Mouse (Mus musculus): ENCODE measurements at regions not wholly inside any gene's neighbourhood (a gene's known extent, or its start where the extent isn't known, plus 50 kb on each side); places are given as distances from the start of the nearest gene placed in this dataset.

GRCm38 (mm10) chr16:47205339-47205738 is 707.0 kb upstream of the Nectin3 start:
- H3K4me3 ChIP-seq = no peak overlapping the region
- no peak for ATAC-seq (ENCODE audit: borderline replicate concordance, extremely low read depth, low FRiP score, low TSS enrichment)
- WGBS = 73% methylated on average over 4 of the region's 4 CpGs
- no peaks in the 10 kb centered on the region for H3K27me3 ChIP-seq
- no peak overlapping the region for H3K27ac ChIP-seq
- no peak overlapping the region for H3K9ac ChIP-seq
- no peaks in the 10 kb centered on the region for H3K36me3 ChIP-seq
- H3K9me3 ChIP-seq = no peaks in the 10 kb centered on the region
- no peak overlapping the region for H3K4me2 ChIP-seq
- no peaks in the 10 kb centered on the region for H3K4me1 ChIP-seq

GRCm38 (mm10) chr16:47204672-47205307 is 706.5 kb upstream of the Nectin3 start:
- H3K36me3 ChIP-seq = no peaks in the 10 kb centered on the region
- H3K9me3 ChIP-seq = no peaks in the 10 kb centered on the region
- H3K9ac ChIP-seq = no peak overlapping the region
- ATAC-seq (ENCODE audit: borderline replicate concordance, extremely low read depth, low FRiP score, low TSS enrichment) = no peak
- no peak overlapping the region for H3K4me2 ChIP-seq
- no peak overlapping the region for H3K27ac ChIP-seq
- WGBS = 86% methylated on average over 3 of the region's 3 CpGs
- H3K4me1 ChIP-seq = no peaks in the 10 kb centered on the region
- H3K27me3 ChIP-seq = no peaks in the 10 kb centered on the region
- no peak overlapping the region for H3K4me3 ChIP-seq

GRCm38 (mm10) chr16:47204031-47204430 is 705.7 kb upstream of the Nectin3 start:
- Histone ChIP-seq H3K9me3 (no peaks in the 10 kb centered on the region), H3K4me1 (no peaks in the 10 kb centered on the region), H3K4me2 (no peak overlapping the region), H3K27me3 (no peaks in the 10 kb centered on the region), H3K36me3 (no peaks in the 10 kb centered on the region), H3K27ac (no peak overlapping the region), H3K9ac (no peak overlapping the region), H3K4me3 (no peak overlapping the region)
- ATAC-seq (ENCODE audit: borderline replicate concordance, extremely low read depth, low FRiP score, low TSS enrichment) = no peak

GRCm38 (mm10) chr16:47171444-47172182 is 673.3 kb upstream of the Nectin3 start:
- Histone ChIP-seq H3K27ac (no peak overlapping the region), H3K4me2 (no peak overlapping the region), H3K9ac (no peak overlapping the region), H3K4me3 (no peak overlapping the region), H3K4me1 (no peaks in the 10 kb centered on the region), H3K27me3 (no peaks in the 10 kb centered on the region), H3K36me3 (no peaks in the 10 kb centered on the region), H3K9me3 (no peaks in the 10 kb centered on the region)
- WGBS = 54% methylated on average over 3 of the region's 3 CpGs
- ATAC-seq (ENCODE audit: borderline replicate concordance, extremely low read depth, low FRiP score, low TSS enrichment) = no peak

GRCm38 (mm10) chr16:47164573-47164972 is 666.2 kb upstream of the Nectin3 start:
- ATAC-seq (ENCODE audit: borderline replicate concordance, extremely low read depth, low FRiP score, low TSS enrichment) = peak; percentile 31; the same call in 1 of the 2 replicates
- H3K9ac ChIP-seq = no peak overlapping the region

More at GRCm38 (mm10) chr16:47164573-47164972, 666.2 kb upstream of the Nectin3 start:
- Histone ChIP-seq H3K36me3 (no peaks in the 10 kb centered on the region), H3K27me3 (no peaks in the 10 kb centered on the region), H3K27ac (no peak overlapping the region), H3K4me3 (no peak overlapping the region), H3K4me2 (no peak overlapping the region), H3K4me1 (no peaks in the 10 kb centered on the region), H3K9me3 (no peaks in the 10 kb centered on the region)
- WGBS = 45% methylated on average over 2 of the region's 2 CpGs
